Mouse (Mus musculus): ENCODE results near the gene Dlg2. TPM values are rescaled to one million over a fixed set of nuclear protein-coding genes. Genes with fewer than 3 reads are reported as not detected.

Dlg2 gene
- polyA plus RNA-seq, 1 experiment, result 89.8 TPM

DNA sequence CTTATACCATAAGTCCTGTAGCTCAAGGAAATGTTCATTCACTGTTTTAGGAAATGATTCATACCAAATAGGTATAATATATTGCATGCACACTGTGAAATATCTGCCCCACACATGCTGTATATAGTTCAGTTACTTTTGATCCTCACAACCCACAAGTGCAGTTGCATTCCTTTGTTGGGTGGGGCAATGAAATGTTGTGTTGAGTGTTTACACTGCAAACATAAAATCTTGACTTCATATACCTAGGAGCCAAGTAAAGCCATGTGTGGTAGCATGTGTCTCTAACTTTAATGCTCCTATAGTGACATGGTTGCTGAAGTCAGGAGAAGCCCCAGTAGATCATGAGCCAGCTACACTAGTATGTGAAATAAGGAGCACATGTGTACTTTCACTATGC, 1372.9 kb downstream of the Dlg2 start:
- H3K27me3 ChIP-seq (ENCODE audit: control insufficient read depth, insufficient read depth, low read length), result no peaks in the 10 kb centered on the region
- no peak for TF ChIP-seq CTCF (IDR thresholded peaks at IDR 0.05; ENCODE audit: borderline replicate concordance, insufficient read depth, low read depth, low read length)
- no peak for TF ChIP-seq POLR2A (IDR thresholded peaks at IDR 0.05; ENCODE audit: borderline replicate concordance, insufficient read depth, low read length)
- no peaks in the 10 kb centered on the region for H3K4me1 ChIP-seq (ENCODE audit: control insufficient read depth, insufficient read depth, low read length)
- no peak overlapping the region for H3K27ac ChIP-seq (ENCODE audit: insufficient read depth, low read length)
- no peak for DNase-seq
- H3K4me3 ChIP-seq (replicated peaks; ENCODE audit: insufficient read depth, low read depth, low read length), result no peak overlapping the region

DNA sequence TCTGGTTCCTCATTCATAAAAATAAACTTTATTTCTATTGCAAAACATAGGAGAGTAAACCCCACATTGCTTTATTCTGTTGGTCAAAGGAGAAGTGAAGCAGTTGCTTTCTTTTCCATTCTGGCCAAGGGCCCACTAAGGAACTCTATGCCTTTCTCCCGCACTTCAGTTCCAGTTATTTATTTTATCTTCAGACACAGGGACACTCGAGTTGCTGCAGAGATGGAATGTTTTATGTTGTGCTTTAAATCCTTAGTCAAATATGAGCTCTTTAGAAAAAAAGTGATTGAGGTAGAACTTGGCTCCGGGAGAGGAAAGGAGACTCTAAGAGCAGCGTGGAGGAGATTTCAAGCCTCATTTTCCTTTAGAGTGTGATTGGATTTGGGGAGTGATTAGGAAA, 1377.2 kb downstream of the Dlg2 start:
- Histone ChIP-seq H3K27me3 (ENCODE audit: control insufficient read depth, insufficient read depth, low read length) (no peaks in the 10 kb centered on the region), H3K4me3 (replicated peaks; ENCODE audit: insufficient read depth, low read depth, low read length) (no peak overlapping the region), H3K4me1 (ENCODE audit: control insufficient read depth, insufficient read depth, low read length) (no peaks in the 10 kb centered on the region), H3K27ac (ENCODE audit: insufficient read depth, low read length) (no peak overlapping the region)
- TF ChIP-seq POLR2A (IDR thresholded peaks at IDR 0.05; ENCODE audit: borderline replicate concordance, insufficient read depth, low read length) (no peak), CTCF (IDR thresholded peaks at IDR 0.05; ENCODE audit: borderline replicate concordance, insufficient read depth, low read depth, low read length) (no peak)
- no peak for DNase-seq
- WGBS, result 74% methylated on average over 4 of the region's 4 CpGs

DNA sequence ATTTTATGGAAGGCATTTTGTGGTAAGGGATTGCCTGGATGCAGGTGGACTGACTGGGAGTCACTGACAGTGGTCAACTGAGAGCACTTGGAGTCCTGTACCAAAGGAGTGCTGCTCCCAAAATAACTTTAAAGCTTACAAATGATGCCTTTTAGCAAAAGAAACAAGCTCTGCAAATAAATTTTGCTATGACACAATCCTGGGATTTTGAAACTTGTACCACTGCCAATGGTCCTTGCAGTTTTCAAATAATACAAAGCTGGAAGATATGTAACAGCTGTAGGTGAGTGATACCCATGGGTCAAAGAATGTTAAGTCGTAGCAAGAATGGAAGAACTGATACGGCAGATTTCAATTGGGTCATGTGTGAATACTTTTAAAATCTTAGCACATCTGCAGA, 1380.5 kb downstream of the Dlg2 start:
- Histone ChIP-seq H3K4me1 (ENCODE audit: control insufficient read depth, insufficient read depth, low read length) (no peaks in the 10 kb centered on the region), H3K4me3 (replicated peaks; ENCODE audit: insufficient read depth, low read depth, low read length) (no peak overlapping the region), H3K27ac (ENCODE audit: insufficient read depth, low read length) (no peak overlapping the region), H3K27me3 (ENCODE audit: control insufficient read depth, insufficient read depth, low read length) (no peaks in the 10 kb centered on the region)
- no peak for DNase-seq
- TF ChIP-seq CTCF (IDR thresholded peaks at IDR 0.05; ENCODE audit: borderline replicate concordance, insufficient read depth, low read depth, low read length) (no peak), POLR2A (IDR thresholded peaks at IDR 0.05; ENCODE audit: borderline replicate concordance, insufficient read depth, low read length) (no peak)
- WGBS, result 88% methylated on average over 2 of the region's 2 CpGs

DNA sequence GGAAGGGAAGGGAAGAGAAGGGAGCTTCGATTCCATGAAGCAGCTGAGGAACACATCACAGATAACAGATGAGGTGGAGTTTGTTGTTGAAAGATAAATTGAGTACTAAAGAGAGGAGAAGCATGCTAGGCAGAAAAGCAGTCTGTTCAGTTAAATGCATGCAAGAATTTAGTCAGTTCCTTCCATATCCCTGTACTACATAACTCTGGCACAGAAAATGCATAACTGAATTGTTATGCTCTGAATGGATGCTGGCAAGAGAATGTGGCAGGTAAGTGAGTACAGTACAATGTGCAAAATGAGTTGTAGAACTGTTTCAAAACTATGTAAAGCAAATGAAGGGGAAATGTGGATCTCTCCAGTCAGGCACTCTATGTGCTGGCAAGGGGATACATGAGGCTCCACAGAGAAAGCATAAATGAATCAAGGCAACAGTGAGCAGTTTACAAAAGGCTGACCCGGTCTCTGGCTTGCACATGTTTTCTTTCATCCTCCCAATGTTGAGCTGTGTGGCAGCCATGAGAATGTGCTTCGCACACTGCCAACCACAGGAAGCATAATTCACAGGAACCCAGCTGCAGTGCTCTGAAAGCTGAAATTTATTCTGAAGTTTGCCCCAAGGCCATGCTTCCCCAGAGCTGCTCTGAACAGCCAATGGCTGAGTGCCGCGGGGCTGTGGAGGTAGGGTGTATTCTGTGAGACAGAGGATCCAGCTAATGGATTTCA, 1386.5 kb downstream of the Dlg2 start:
- no peaks in the 10 kb centered on the region for H3K27me3 ChIP-seq (ENCODE audit: control insufficient read depth, insufficient read depth, low read length)
- H3K4me1 ChIP-seq (ENCODE audit: control insufficient read depth, insufficient read depth, low read length), result no peaks in the 10 kb centered on the region
- 86% methylated on average over 5 of the region's 5 CpGs for WGBS
- DNase-seq, result no peak
- H3K4me3 ChIP-seq (replicated peaks; ENCODE audit: insufficient read depth, low read depth, low read length), result no peak overlapping the region
- TF ChIP-seq POLR2A (IDR thresholded peaks at IDR 0.05; ENCODE audit: borderline replicate concordance, insufficient read depth, low read length), result no peak
- no peak overlapping the region for H3K27ac ChIP-seq (ENCODE audit: insufficient read depth, low read length)

DNA sequence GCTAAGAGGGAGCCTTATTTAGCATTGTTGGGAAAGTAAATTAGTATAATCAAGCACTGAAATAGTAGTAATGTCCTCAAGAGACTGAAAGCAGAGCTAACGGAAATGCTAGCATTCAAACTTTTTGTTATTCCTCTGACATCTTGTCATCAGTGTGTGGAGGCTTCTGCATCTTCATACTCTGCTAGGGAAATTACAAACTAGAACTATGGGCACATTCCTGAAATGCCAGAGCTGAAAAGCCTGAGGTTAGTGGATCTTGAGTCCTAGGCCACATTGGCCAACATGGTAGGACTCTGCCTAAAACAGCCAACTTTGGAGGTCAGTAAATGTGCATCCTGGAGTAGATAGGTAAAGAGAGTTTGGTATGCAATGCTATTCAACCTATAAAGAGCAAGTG, 1392.4 kb downstream of the Dlg2 start:
- WGBS, result 89% methylated on average over 1 of the region's 1 CpGs
- Histone ChIP-seq H3K27ac (ENCODE audit: insufficient read depth, low read length) (no peak overlapping the region), H3K4me1 (ENCODE audit: control insufficient read depth, insufficient read depth, low read length) (no peaks in the 10 kb centered on the region), H3K27me3 (ENCODE audit: control insufficient read depth, insufficient read depth, low read length) (no peaks in the 10 kb centered on the region), H3K4me3 (replicated peaks; ENCODE audit: insufficient read depth, low read depth, low read length) (no peak overlapping the region)
- TF ChIP-seq POLR2A (IDR thresholded peaks at IDR 0.05; ENCODE audit: borderline replicate concordance, insufficient read depth, low read length) (no peak), CTCF (IDR thresholded peaks at IDR 0.05; ENCODE audit: borderline replicate concordance, insufficient read depth, low read depth, low read length) (no peak)
- no peak for DNase-seq

DNA sequence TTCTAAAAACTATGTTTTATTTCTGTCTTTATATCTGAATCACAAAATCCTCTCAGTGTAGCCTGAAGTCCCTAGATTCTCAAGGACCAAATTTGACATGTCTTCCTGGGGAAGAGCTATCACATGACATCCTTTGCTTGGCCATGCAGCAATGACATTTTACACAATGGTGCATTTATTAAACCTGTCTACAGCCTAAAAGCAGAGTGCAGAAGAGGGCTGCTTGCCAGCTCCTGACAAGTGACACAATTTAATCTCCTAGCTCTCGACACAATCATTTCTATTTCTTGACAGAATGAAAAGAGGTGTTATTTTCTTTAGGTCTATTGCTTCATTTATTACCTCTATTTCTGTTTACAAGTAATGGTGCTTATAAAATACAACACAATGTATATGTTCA, 1400.4 kb downstream of the Dlg2 start:
- no peak for DNase-seq
- Histone ChIP-seq H3K27me3 (ENCODE audit: control insufficient read depth, insufficient read depth, low read length) (no peaks in the 10 kb centered on the region), H3K4me1 (ENCODE audit: control insufficient read depth, insufficient read depth, low read length) (no peaks in the 10 kb centered on the region), H3K4me3 (replicated peaks; ENCODE audit: insufficient read depth, low read depth, low read length) (no peak overlapping the region), H3K27ac (ENCODE audit: insufficient read depth, low read length) (no peak overlapping the region)
- 27% methylated on average over 1 of the region's 1 CpGs for WGBS
- no peak for TF ChIP-seq POLR2A (IDR thresholded peaks at IDR 0.05; ENCODE audit: borderline replicate concordance, insufficient read depth, low read length)
- TF ChIP-seq CTCF (IDR thresholded peaks at IDR 0.05; ENCODE audit: borderline replicate concordance, insufficient read depth, low read depth, low read length), result no peak

- Histone ChIP-seq H3K27ac (ENCODE audit: insufficient read depth, low read length) (no peak overlapping the region), H3K4me3 (replicated peaks; ENCODE audit: insufficient read depth, low read depth, low read length) (no peak overlapping the region), H3K27me3 (ENCODE audit: control insufficient read depth, insufficient read depth, low read length) (no peaks in the 10 kb centered on the region), H3K4me1 (ENCODE audit: control insufficient read depth, insufficient read depth, low read length) (no peaks in the 10 kb centered on the region)
- TF ChIP-seq CTCF (IDR thresholded peaks at IDR 0.05; ENCODE audit: borderline replicate concordance, insufficient read depth, low read depth, low read length) (no peak), POLR2A (IDR thresholded peaks at IDR 0.05; ENCODE audit: borderline replicate concordance, insufficient read depth, low read length) (no peak)
- WGBS, result 97% methylated on average over 2 of the region's 2 CpGs
- DNase-seq, result no peak
Measured at GRCm38 (mm10) chr7:91877804-91878203, 1401.3 kb downstream of the Dlg2 start.

- no peaks in the 10 kb centered on the region for H3K4me1 ChIP-seq (ENCODE audit: control insufficient read depth, insufficient read depth, low read length)
- no peaks in the 10 kb centered on the region for H3K27me3 ChIP-seq (ENCODE audit: control insufficient read depth, insufficient read depth, low read length)
- 89% methylated on average over 10 of the region's 10 CpGs for WGBS
- H3K27ac ChIP-seq (ENCODE audit: insufficient read depth, low read length), result no peak overlapping the region
- no peak overlapping the region for H3K4me3 ChIP-seq (replicated peaks; ENCODE audit: insufficient read depth, low read depth, low read length)
- no peak for DNase-seq
- TF ChIP-seq POLR2A (IDR thresholded peaks at IDR 0.05; ENCODE audit: borderline replicate concordance, insufficient read depth, low read length) (no peak), CTCF (IDR thresholded peaks at IDR 0.05; ENCODE audit: borderline replicate concordance, insufficient read depth, low read depth, low read length) (no peak)
Measured at GRCm38 (mm10) chr7:91886336-91886735, 1409.9 kb downstream of the Dlg2 start.
